Mouse (Mus musculus): ENCODE measurements at regions not wholly inside any gene's neighbourhood (a gene's known extent, or its start where the extent isn't known, plus 50 kb on each side); places are given as distances from the start of the nearest gene placed in this dataset.
"Not testable (repeated sequence)": the region's sequence is repeated elsewhere in the genome, so short reads cannot be mapped to it uniquely, and the experiment has no call there.

DNA sequence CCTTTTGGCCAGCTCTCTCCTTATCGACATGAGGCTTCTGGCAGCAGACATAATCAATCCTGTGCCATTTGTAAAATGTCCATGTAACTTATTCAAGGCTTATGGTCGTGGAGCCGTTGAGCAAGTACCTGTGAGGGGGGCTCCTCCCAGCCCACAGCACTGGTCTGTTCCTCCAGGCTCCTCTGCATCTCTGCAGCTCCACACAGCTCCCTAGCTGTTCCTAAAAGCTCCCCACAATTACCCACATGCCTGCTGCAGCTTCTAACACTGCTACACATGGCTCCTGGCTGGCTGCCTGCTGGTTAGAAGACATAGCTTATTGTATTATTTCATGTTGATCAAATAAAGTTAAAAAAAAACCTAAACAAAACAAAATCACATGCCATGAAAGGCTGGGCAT, 77.9 kb downstream of the Tcp10c start:
- DNase-seq: not testable (repeated sequence)

DNA sequence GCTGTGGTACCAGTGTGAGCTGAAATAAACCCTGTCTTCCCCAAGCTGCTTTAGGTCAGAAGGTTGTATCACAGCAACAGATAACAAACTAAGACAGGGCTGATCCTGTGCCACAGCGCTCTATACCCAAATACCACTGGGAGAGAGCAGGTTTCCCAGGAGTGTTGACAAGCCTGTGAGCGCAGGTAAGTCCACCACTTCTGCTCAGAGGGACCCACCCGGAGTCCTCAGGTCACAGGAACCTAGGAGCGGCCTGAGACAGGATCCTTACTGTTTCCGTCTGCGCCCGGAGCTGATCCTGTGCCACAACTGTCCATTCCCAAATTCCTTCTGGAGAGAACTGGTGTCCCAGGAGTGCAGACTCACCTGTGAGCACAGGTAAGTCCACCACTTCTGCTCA, 79.8 kb downstream of the Tcp10c start:
- not testable (repeated sequence) for DNase-seq

DNA sequence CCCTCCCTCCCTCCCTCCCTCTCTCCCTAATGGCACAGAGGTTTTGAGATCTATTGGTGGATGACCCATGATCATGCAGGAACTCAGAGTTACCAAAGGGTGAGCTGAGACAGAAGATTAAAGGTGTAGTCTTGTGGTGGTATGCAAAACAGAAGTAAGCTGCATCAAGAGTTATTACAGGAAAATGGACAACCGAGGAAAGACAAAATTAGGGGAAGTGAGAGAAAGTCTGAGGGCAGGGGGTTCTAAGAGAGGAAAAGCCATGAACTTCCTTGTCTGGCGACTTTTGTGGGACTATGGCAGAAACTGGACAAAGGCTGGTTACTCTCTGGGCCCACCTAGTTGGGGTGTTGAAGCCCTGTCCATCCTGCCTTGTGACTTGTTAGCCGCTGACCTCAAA, 84.4 kb downstream of the Tcp10c start:
- not testable (repeated sequence) for DNase-seq

DNA sequence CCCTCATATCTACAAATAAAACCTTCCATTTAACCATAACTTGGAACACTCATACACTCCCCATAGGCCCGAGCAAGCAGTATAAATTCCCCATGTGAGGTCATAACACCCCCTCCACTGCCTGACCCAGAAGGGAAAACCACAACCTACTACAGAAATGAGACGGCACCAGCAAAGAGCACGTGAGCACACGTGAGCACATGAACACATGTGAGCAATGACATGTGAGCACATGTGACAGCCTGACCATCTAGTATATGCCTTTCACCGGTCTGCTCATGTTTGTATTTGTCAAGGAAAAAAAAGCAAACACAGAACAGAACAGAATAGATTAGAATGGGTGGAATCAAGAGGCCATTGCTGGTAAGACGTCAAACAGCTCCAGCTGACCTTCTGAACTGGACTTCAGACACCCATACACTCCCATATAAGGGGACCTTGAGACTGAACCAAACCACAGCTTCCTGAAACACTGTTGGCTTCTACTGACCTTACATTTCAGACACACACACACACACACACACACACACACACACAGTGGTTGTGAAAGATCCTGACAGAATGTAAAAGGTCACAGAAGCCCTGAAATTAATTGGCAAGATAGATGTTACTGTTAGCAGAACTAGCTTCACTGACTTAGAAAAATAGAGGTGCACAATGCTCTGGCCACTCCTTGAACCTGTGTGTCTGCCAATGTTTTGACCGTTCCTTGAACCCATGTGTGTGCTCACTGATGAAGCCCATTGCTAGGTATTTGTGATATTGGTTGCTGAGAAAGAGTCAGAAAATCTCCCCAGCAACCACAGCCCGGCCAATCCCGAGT, 86.5 kb downstream of the Tcp10c start:
- DNase-seq: not testable (repeated sequence)

DNA sequence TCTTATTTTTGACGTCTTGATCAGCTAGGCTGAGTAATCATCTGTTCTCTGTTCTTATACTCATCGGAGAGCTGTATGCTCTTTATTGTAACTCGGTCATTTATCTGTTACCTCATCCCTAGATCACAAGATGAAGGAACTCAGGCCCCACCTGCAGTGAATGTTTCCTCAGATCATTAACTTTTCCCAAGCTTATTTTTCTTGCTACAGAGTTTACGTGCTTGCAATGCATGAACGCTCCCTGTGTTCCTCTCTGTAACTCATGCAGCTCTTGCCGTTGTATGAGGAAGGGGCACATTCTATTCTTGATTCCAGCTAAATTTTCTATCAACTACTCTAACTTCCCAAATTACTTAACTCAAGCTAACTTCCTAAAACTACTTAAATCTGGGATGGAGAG, 87.9 kb downstream of the Tcp10c start:
- not testable (repeated sequence) for DNase-seq

DNA sequence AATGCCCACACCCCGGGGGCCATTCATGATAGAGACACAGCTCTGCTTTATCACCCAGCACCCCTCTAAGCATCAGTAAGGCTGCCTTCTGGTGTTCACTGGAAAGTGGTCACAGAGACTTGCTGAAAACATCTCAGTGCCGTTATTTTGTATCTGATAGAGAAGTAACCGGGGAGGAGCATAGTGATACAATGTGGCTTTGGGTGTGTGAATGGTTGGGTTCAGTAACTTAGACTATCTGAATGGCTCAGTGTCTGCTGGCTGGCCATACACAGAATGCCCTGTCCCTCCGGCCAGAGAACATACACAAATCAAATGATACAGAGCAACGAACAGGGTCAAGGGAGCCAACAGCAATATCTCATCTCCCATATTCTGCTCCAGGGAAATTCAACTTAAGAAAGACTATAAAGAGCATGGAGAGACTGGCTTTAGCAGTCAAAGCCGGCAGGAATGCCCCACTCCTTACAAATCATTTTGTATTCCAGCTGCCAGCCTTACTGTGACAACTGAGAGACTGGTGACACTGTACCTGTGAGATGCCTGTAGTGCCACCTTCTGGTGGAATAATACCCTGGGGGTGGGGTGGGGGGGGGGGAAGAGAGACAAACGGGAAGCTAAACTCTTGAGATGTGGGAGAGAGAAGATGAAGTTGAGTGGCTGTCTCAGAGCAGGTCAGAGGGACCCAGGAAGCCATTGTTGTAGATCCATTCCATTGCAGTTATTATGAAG, 102.7 kb downstream of the Tcp10c start:
- not testable (repeated sequence) for DNase-seq

DNA sequence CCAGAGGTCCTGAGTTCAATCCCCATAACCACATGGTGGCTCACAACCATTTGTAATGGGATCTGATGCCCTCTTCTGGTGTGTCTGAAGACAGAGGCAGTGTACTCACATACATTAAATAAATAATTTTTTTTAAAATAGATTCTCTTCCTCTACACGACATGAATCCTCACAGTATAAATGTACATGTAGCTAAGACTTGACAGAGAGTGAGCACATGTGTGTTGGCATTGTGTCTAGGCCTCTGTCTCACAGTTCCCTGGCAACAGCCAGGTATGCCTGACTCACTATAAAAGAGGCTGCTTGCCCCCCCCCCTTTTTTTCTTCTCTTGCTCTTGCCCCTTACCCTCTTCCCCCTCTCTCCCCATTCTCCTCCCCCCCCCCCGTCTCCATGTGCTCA, 103.6 kb downstream of the Tcp10c start:
- not testable (repeated sequence) for DNase-seq

DNA sequence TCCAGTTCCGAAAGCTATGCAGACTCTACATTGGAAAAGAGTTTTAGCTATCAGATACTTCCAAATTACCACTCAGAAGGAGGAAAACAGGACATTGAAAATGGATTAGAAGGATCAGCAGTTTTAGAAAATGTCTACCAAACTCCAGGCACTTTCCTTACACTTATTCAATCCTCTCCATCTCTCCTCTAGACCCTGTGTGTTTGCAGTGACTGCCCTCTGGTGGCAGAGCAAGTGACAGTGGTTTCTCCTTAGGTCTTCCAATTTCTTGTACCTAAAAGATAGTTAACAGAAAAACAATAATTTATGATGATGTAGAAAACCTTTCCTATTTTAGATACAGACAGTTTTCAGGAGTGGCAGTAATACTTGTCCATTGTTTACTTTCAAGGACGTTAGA, 104.4 kb downstream of the Tcp10c start:
- DNase-seq: not testable (repeated sequence)

DNA sequence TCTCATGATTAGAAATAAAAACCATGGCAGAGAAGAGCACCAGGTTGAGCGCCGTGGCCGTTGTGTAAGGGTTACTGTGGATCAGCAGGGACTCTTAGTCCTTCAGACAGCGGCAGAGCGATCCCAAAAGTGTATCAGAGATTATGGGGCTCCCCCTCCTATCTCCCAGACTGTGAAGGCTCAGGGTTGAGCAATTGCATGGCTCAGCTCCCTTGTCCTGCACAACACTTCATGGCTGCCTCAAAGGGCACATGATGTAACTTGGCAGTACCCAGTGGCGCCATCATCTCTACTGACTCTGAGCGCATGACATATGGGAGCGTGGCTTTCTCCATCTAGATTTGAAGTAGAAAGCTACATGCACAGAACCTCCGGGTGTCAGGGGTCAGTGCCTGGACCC, 108.3 kb downstream of the Tcp10c start:
- DNase-seq: not testable (repeated sequence)

DNA sequence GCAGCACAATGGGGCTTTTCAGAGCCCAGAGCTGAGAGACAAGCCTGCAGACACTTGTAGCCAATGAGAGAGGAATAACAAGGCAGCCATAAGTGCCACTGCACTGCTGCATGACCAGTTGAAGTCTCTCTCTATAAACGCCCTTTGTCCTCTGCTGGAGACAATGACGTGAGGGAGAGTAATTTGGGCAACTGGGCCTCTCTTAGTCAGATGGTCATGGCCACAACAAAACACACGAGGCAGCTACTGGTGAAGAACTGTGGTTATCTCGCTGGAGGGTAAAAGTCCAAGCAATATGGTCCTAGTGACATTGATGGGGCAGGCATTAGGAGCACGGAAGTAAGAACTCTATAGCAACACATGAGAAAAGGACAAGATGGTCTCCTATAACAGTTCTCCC, 111.5 kb downstream of the Tcp10c start:
- DNase-seq: not testable (repeated sequence)

DNA sequence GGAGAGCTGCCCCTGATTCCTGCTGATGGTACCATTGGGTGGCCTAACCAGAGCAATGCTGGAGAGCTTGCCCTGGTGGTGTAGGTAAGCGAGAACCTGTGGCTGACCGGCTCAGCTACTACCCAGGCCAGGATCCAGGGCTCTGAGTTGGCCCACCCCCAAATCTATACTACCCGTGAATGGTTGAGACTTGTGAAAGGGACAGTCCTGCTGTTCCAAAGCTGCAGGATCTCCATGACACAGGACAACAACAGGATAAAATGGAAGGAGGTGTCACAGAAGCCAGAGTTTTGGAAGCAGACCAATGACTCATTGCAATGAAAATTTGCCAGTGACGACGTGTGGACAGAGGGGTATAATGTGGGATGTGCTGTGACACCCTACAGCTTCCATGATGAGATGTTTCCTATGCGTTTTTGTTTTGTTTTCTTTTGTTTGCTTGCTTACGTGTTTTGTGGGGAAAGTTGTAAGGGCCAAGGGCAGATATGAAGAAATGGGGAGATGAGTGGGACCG, 115.6 kb downstream of the Tcp10c start:
- not testable (repeated sequence) for DNase-seq

DNA sequence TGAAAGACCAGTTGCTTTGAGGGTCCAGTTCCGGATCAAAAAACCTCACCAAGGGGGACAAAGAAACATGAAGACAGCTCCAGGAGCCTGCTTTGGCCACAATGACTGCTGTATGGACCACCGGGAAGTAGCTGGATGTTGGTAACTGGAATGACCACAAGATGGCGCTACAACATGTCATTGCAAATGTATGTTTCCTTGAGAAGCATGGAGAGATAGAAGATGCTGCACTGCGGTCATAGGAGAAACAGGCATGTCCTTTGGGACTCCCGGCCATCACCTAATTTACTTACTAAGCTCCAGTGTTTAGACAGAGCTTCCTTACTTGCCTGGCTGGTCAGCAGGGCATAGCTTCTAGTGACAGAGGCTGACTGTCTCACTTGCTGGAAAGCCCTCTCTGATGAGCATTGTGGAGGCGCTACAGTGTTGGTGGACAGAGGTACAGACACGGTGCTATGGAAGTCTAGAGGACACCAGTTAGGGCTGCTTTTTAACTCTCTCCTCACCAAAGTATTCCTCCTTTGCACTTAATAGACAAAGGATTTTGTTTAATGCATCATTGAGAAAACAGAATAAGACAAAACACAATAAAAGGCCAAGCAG, 118.2 kb downstream of the Tcp10c start:
- DNase-seq: peak; percentile 73

DNA sequence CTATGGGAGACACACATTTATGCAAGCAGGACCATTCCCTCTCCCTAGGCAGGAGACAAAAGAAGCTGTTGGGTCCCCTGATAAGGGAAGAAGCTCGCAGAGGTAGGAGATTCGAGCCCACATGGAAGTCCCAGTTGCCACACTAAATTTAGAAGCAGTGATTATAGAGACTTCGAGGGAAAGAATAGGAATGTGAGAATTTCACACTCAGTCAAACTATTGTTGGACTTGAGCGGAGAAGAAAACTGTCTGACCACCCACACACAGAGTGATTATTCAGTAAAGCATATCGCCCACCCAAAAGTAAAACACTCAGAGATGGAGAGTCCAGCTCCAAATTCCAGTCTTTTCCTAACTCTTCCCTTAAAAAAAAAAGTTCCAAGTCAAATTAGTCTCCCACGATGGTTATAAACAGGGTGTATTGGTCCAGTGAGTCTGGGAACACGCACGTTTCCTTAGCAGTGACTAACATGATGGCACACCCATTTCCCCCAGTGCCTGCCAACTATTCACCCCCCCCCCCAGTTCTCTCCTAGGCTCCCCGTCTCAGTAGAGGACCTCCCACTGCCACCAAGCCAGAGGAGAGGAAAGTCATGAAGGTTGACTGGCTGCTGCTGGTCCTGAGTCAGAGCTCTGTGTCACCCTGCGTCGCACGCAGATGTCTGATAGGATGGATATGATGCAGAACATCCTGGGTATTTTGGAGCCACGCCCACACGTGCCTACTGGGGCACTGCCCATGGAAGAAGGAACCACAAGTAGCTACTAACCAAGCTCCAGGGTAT, 120.1 kb downstream of the Tcp10c start:
- DNase-seq: no peak

DNA sequence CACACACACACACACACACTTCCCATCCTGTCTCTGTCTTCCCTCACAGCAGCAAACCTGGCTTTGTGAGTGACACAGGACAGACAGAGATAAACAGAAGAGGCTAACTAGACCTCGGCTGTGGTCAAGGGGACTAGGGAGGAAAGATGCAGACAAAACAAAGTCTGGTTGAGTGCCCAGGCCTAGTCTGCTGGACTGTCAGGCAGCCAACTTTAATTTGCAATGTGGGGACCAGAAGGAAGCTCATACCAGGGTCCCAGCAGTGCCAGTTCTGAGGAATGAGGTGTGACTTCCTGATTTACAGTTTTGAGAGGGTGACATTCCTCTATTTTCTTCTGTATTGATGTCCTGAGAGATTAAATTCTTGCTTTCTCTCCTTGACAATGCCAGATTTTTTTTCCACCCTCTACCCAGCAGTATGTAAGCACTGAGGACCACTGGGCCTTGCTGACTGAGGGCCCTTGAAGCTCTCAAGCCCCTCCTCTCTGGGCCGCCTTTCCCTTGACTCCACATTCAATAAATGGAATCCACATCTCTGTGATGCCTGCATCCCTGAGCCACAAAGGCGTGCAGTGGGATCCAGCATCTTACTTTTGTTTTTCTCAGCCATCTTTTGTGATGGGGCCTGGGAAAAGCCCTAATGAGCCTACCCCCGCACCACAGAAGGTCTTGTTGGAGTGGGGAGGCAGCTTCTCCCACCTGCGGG, 124.6 kb downstream of the Tcp10c start:
- DNase-seq: no peak

DNA sequence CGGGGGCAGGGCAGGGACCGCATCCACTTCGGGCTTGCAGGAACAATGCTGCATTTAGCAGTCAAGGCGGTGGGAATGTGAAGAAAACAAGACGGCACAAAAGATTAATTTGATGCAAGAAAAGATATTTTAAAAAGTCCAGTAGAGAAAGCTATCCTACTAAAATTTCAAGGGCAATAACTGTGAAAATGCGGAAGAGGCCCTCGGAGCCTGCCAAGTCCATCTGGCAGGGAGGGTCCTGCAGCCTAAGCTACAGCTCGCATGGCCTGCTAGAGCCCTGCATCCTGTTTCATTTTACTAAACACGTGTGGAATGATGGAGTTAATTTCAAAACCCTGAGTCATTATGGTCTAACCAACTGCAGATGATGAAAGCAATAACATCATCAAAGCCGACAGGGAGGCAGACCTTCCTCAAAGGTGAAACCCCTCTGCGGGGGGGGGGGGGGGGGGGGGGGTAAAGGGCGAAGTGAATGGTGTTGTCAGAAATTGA, 125.2 kb downstream of the Tcp10c start:
- DNase-seq: no peak

DNA sequence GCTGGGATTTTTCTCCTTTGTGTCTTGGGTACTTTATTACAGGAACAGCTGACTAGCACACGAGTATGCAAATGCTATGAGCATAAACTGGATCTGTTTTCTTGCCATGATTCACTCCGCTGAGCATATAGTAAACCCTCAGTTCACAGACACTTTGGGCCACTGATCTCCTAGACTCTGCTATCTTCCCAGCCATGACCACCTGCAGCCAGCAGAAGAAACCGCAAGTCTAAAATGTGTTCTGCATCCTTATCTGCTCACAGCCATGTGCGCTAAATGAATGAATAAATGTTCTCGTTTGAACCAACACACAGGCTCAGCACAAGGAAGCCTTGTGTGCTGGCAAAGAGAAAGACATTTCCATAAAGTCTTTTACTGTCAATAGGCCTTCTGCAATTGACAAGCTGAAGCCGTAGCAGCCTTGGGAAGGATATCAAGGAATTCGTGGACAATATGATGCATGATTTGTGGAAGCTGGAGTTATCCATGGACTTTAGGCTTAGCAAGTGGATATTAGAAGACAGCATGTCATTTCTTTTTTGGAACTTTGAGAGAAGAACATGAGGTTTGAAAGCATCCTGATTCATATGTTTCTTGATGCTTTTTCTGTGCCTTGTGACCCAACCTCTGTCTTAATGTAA, 127.2 kb downstream of the Tcp10c start:
- no peak for DNase-seq

DNA sequence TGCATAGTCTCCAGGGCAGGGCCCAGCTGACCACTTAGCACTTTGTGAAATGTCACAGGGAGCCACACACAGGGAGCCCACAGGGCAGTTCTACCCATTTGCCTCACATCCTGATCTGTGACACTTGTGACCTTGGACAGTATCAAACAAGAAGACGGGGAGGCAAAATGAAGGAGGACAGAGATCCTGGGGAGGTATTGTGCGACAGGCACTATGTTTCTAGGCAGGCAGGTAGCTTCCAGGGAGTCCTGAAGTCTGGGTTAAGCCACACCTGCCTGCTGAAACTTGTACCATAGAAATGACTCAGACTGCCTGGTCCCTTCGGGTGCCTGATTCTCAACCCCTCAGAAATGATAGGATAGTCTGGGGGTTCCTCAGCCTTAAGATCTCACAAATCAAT, 127.8 kb downstream of the Tcp10c start:
- no peak for DNase-seq

DNA sequence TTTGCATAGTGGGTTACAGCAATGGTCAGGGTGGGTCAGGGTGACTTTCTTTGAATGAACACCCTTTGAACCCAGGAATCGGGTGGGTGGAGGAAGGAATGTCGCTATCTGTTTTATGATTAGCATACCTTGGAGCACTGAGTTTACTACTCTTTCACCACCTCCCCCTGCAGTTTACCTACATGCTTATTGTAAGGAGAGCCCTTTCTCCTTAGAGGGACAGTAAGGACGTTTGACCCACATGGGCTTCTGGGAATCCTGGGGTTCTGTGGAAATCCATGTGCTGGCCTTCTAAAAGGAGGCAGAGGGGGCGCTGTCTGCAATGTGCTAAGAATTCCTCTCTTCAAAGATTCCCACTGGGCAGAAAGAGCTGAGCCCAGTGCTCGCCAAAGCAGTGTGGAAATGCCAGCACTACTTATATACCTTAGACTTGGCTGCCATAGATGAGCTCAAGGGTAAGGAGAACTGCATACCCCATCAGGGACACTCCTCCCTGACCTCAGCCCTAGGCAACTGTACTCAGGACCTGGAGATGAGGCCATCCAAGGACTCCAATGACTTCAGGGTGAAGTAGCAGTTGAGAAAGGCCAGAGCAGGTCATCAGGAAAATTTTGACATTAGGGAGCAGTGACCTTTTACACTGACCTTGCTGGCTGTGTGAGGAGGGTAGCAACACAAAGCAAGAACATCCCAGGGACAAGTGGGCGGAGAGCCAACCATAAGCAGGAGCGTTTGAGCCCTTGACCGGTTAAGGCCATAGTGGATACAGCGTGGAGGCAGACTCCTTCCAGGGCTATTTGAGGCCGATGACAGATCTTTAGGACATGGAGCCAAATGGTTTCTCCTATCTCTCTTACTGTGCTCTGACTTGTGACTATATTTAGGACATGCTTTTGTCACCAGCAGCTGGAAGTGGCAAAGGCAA, 133.2 kb downstream of the Tcp10c start:
- DNase-seq: no peak

DNA sequence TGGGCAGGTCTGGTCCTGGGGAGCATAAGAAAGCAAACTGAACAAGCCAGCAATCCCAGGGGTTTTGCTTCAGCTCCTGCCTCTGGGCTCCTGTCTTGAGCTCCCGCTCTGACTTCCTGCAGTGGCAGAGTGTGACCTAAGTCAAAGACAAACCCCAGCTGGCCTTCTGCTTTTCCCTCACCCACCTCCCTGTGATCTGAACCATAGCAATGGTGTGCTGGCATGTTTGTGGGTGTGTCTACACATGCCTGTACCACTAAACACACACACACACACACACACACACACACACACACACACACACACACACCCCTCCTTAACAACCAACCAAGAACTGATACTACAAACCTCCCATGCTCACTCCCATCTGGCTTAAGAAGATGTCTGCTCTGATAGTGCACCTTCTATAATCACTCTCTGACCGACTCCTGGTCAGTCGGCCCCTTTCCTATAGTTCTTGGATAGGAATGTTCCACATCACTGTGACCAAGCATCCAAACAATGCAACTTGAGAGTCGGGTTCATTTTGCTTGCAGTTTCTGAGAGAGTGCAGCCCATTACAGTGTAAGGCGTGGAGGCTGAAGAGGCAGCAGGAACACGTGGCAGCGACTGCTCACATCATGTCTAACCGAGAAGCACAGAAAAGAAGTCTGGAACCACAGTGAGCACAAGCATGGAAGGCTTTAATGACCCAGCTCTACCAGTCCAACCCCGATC, 134.4 kb downstream of the Tcp10c start:
- no peak for DNase-seq

DNA sequence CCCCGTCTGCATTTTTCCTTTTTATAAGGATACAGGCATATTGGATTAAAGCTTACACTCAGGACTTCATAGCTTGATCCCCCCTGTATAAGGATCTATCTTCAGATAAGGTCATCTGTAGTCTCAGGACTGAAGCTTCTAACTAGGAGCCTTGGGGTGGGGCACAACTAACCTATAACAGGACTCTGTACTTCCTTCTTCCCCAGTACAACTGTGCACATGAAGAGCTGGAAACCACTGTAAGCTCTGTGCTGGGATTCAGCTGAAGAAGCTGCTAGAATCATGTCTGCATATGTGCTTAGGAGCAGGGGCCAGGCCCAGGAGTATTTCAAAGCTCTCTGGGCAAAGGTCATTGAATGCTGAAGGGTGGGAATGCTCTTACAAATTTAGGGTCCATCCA, 137.9 kb downstream of the Tcp10c start:
- not testable (repeated sequence) for DNase-seq
